21 mouse cellular contexts compared by ENCODE assay signal in genomic region chr2:106857711-106858110, GRCm38 (mm10).
DNase-seq lines count a peak whose midpoint lies in the region; ATAC-seq and TF ChIP-seq lines count a peak whose summit lies in the region.
"Had no signal": no experiment of that assay in that cellular context is flagged by ENCODE, and none has a peak within 500 bp of the region (broad histone marks: within the 10 kb centered on the region; RNA-seq: fewer than 3 reads in every experiment).

No protein-coding gene starts in this region.

- intact Hi-C loops in heart, postnatal 10 days (cut with DNase I) = no loop called here

- H3K27me3 ChIP-seq in heart, embryonic 13.5 days (replicated peaks) = no peaks in the 10 kb centered on the region
- H3K27me3 ChIP-seq in kidney, postnatal 0 days (ENCODE audit: insufficient read depth, low read length) = no peaks in the 10 kb centered on the region
- H3K27me3 ChIP-seq in embryonic facial prominence, embryonic 14.5 days (replicated peaks; ENCODE audit: control insufficient read depth, insufficient read depth, low read length) = no peaks in the 10 kb centered on the region
- 0 out of 2 replicates have a peak, but pooled peaks cover 4% of the 10 kb centered on the region for H3K27me3 ChIP-seq in limb, embryonic 10.5 days (ENCODE audit: low read depth, poor library complexity, severe bottlenecking)
- H3K27me3 ChIP-seq in hindbrain, embryonic 12.5 days = 0 out of 2 replicates have a peak, but pooled peaks cover 6% of the 10 kb centered on the region
- H3K27me3 ChIP-seq: CH12.LX; forebrain, embryonic 13.5 days had no signal

- peak overlapping the region; percentile 80 for H3K27ac ChIP-seq in heart, embryonic 13.5 days (replicated peaks)
- H3K27ac ChIP-seq in kidney, postnatal 0 days = peak overlapping the region; percentile 62; the same call in 1 of the 2 replicates
- H3K27ac ChIP-seq in embryonic facial prominence, embryonic 14.5 days (replicated peaks; ENCODE audit: low read depth, low read length) = peak overlapping the region; percentile 3; the same call in 1 of the 2 replicates
- peak overlapping the region; percentile 71; the same call in 1 of the 2 replicates for H3K27ac ChIP-seq in limb, embryonic 10.5 days
- no peak overlapping the region for H3K27ac ChIP-seq in hindbrain, embryonic 12.5 days
- H3K27ac ChIP-seq: forebrain, embryonic 13.5 days; hindbrain, embryonic 14.5 days; liver, embryonic 14.5 days had no signal

- no peak for ATAC-seq in heart, embryonic 13.5 days (ENCODE audit: extremely low read depth, insufficient number of reproducible peaks, low FRiP score, low TSS enrichment)
- ATAC-seq in kidney, postnatal 0 days (replicated peaks; ENCODE audit: low FRiP score, low read depth) = no peak
- ATAC-seq in embryonic facial prominence, embryonic 14.5 days (ENCODE audit: low read depth) = no peak
- no peak for ATAC-seq in hindbrain, embryonic 12.5 days (ENCODE audit: low FRiP score)
- ATAC-seq: forebrain, embryonic 13.5 days had no signal

- H3K4me2 ChIP-seq in heart, embryonic 13.5 days = no peak overlapping the region
- no peak overlapping the region for H3K4me2 ChIP-seq in kidney, postnatal 0 days (ENCODE audit: low read length)
- no peak overlapping the region for H3K4me2 ChIP-seq in embryonic facial prominence, embryonic 14.5 days (ENCODE audit: low read depth, low read length)
- no peak overlapping the region for H3K4me2 ChIP-seq in hindbrain, embryonic 12.5 days (replicated peaks)
- H3K4me2 ChIP-seq: forebrain, embryonic 13.5 days; hindbrain, embryonic 14.5 days had no signal

- WGBS in heart, embryonic 13.5 days = 36% methylated on average over 4 of the region's 4 CpGs
- WGBS in kidney, postnatal 0 days = 44% methylated on average over 4 of the region's 4 CpGs
- 67% methylated on average over 4 of the region's 4 CpGs for WGBS in embryonic facial prominence, embryonic 14.5 days
- 48% methylated on average over 4 of the region's 4 CpGs for WGBS in limb, embryonic 10.5 days
- WGBS in hindbrain, embryonic 12.5 days = 68% methylated on average over 4 of the region's 4 CpGs

- H3K4me1 ChIP-seq in heart, embryonic 13.5 days = peaks cover 83% of the 10 kb centered on the region
- H3K4me1 ChIP-seq in kidney, postnatal 0 days (replicated peaks; ENCODE audit: insufficient read depth, low read length) = peaks cover 31% of the 10 kb centered on the region
- H3K4me1 ChIP-seq in embryonic facial prominence, embryonic 14.5 days (ENCODE audit: control insufficient read depth, insufficient read depth, low read length) = peaks cover 44% of the 10 kb centered on the region
- peaks cover 82% of the 10 kb centered on the region for H3K4me1 ChIP-seq in limb, embryonic 10.5 days
- H3K4me1 ChIP-seq in hindbrain, embryonic 12.5 days = peaks cover 57% of the 10 kb centered on the region

- H3K9me3 ChIP-seq in heart, embryonic 13.5 days = no peaks in the 10 kb centered on the region
- no peaks in the 10 kb centered on the region for H3K9me3 ChIP-seq in kidney, postnatal 0 days (replicated peaks; ENCODE audit: low read length)
- no peaks in the 10 kb centered on the region for H3K9me3 ChIP-seq in embryonic facial prominence, embryonic 14.5 days (ENCODE audit: control insufficient read depth, low read length)
- H3K9me3 ChIP-seq in limb, embryonic 10.5 days (replicated peaks) = no peaks in the 10 kb centered on the region
- H3K9me3 ChIP-seq in hindbrain, embryonic 12.5 days (replicated peaks) = no peaks in the 10 kb centered on the region
- H3K9me3 ChIP-seq: forebrain, embryonic 13.5 days; limb, embryonic 13.5 days had no signal

- DNase-seq in heart, postnatal 10 days = no peak
- DNase-seq in kidney, postnatal 0 days (ENCODE audit: low spot score) = peak; percentile 61
- DNase-seq in kidney, postnatal 36 days = no peak
- no peak for DNase-seq in embryonic facial prominence, embryonic 14.5 days (ENCODE audit: low spot score)
- DNase-seq in limb, embryonic 10.5 days (ENCODE audit: low spot score) = no peak
- DNase-seq: adrenal gland, postnatal 25 days; cerebellum, adult 11 months; gastrocnemius, postnatal 10 days; heart, adult 18-20 months; kidney, adult 9 months; lung, postnatal 36 days; right cerebral cortex, postnatal 4 days; thymus, adult 18-20 months; thymus, postnatal 4 days had no signal

- no peak overlapping the region for H3K9ac ChIP-seq in heart, embryonic 13.5 days
- no peak overlapping the region for H3K9ac ChIP-seq in kidney, postnatal 0 days (ENCODE audit: low read depth, low read length)
- no peak overlapping the region for H3K9ac ChIP-seq in embryonic facial prominence, embryonic 14.5 days (ENCODE audit: low read depth, low read length)
- no peak overlapping the region for H3K9ac ChIP-seq in hindbrain, embryonic 12.5 days
- H3K9ac ChIP-seq: forebrain, embryonic 13.5 days; hindbrain, embryonic 14.5 days; limb, embryonic 13.5 days; liver, embryonic 14.5 days had no signal

- no peaks in the 10 kb centered on the region for H3K36me3 ChIP-seq in heart, embryonic 13.5 days
- no peaks in the 10 kb centered on the region for H3K36me3 ChIP-seq in kidney, postnatal 0 days (ENCODE audit: insufficient read depth, low read length)
- no peaks in the 10 kb centered on the region for H3K36me3 ChIP-seq in embryonic facial prominence, embryonic 14.5 days (ENCODE audit: control insufficient read depth, insufficient read depth, low read length)
- H3K36me3 ChIP-seq in limb, embryonic 10.5 days = peaks cover 3% of the 10 kb centered on the region
- no peaks in the 10 kb centered on the region for H3K36me3 ChIP-seq in hindbrain, embryonic 12.5 days

- no peak for TF ChIP-seq CTCF in kidney, postnatal 0 days (IDR thresholded peaks at IDR 0.05; ENCODE audit: low read depth)

- H3K4me3 ChIP-seq in heart, embryonic 13.5 days = no peak overlapping the region
- H3K4me3 ChIP-seq in kidney, postnatal 0 days (replicated peaks; ENCODE audit: low read depth, low read length) = no peak overlapping the region
- H3K4me3 ChIP-seq in embryonic facial prominence, embryonic 14.5 days (ENCODE audit: low read depth, low read length) = no peak overlapping the region
- no peak overlapping the region for H3K4me3 ChIP-seq in limb, embryonic 10.5 days
- no peak overlapping the region for H3K4me3 ChIP-seq in hindbrain, embryonic 12.5 days
- H3K4me3 ChIP-seq: forebrain, embryonic 13.5 days; limb, embryonic 13.5 days had no signal
